Mouse (Mus musculus): ENCODE measurements around the gene Trim24. TPM values are rescaled to one million over a fixed set of nuclear protein-coding genes. Genes with fewer than 3 reads are reported as not detected.

Trim24 gene
- polyA plus RNA-seq, 1 experiment from 2014 or later, result 32.6 TPM

GRCm38 (mm10) chr6:37858126-37858525 is 12.5 kb upstream of the Trim24 start:
- H3K4me1 ChIP-seq (replicated peaks; ENCODE audit: control insufficient read depth, insufficient read depth, low read length), result no peaks in the 10 kb centered on the region
- DNase-seq (ENCODE audit: low spot score) (no peak), ATAC-seq (ENCODE audit: low FRiP score) (no peak)
- no peaks in the 10 kb centered on the region for H3K27me3 ChIP-seq (ENCODE audit: control insufficient read depth, insufficient read depth, low read length)
- no peak overlapping the region for H3K4me3 ChIP-seq (replicated peaks; ENCODE audit: low read length)
- no peak overlapping the region for H3K9ac ChIP-seq
- no peak overlapping the region for H3K27ac ChIP-seq
- H3K9me3 ChIP-seq (ENCODE audit: control insufficient read depth, low read length), result no peaks in the 10 kb centered on the region
- H3K4me2 ChIP-seq (replicated peaks), result no peak overlapping the region
- WGBS, result 88% methylated on average over 4 of the region's 4 CpGs
- H3K36me3 ChIP-seq (replicated peaks; ENCODE audit: control insufficient read depth, insufficient read depth), result no peaks in the 10 kb centered on the region

- Histone ChIP-seq H3K4me2 (replicated peaks) (no peak overlapping the region), H3K36me3 (replicated peaks; ENCODE audit: control insufficient read depth, insufficient read depth) (no peaks in the 10 kb centered on the region), H3K27me3 (ENCODE audit: control insufficient read depth, insufficient read depth, low read length) (no peaks in the 10 kb centered on the region), H3K4me3 (replicated peaks; ENCODE audit: low read length) (no peak overlapping the region), H3K9me3 (ENCODE audit: control insufficient read depth, low read length) (no peaks in the 10 kb centered on the region), H3K9ac (no peak overlapping the region), H3K27ac (no peak overlapping the region), H3K4me1 (replicated peaks; ENCODE audit: control insufficient read depth, insufficient read depth, low read length) (no peaks in the 10 kb centered on the region)
- ATAC-seq (ENCODE audit: low FRiP score) (no peak), DNase-seq (ENCODE audit: low spot score) (no peak)
- WGBS, result 89% methylated on average over 7 of the region's 7 CpGs
These were observed 7.7 kb upstream of the Trim24 start for GRCm38 (mm10) chr6:37862893-37863292.

GRCm38 (mm10) chr6:37863961-37864730 is 6.5 kb upstream of the Trim24 start:
- Histone ChIP-seq H3K4me2 (replicated peaks) (no peak overlapping the region), H3K27ac (no peak overlapping the region), H3K4me3 (replicated peaks; ENCODE audit: low read length) (no peak overlapping the region), H3K27me3 (ENCODE audit: control insufficient read depth, insufficient read depth, low read length) (no peaks in the 10 kb centered on the region), H3K9ac (no peak overlapping the region), H3K9me3 (ENCODE audit: control insufficient read depth, low read length) (no peaks in the 10 kb centered on the region), H3K36me3 (replicated peaks; ENCODE audit: control insufficient read depth, insufficient read depth) (no peaks in the 10 kb centered on the region), H3K4me1 (replicated peaks; ENCODE audit: control insufficient read depth, insufficient read depth, low read length) (no peaks in the 10 kb centered on the region)
- DNase-seq (ENCODE audit: low spot score), result no peak
- 72% methylated on average over 2 of the region's 2 CpGs for WGBS
- ATAC-seq (ENCODE audit: low FRiP score), result no peak

GRCm38 (mm10) chr6:37871137-37871851 is 683 bp downstream of the Trim24 start:
- WGBS, result under 1% methylated on average over 69 of the region's 70 CpGs
- peak overlapping the region; percentile 91 for H3K9ac ChIP-seq
- peak overlapping the region; percentile 51 for H3K4me2 ChIP-seq (replicated peaks)
- no peaks in the 10 kb centered on the region for H3K27me3 ChIP-seq (ENCODE audit: control insufficient read depth, insufficient read depth, low read length)
- H3K27ac ChIP-seq, result peak overlapping the region; percentile 99
- no peaks in the 10 kb centered on the region for H3K4me1 ChIP-seq (replicated peaks; ENCODE audit: control insufficient read depth, insufficient read depth, low read length)
- DNase-seq (ENCODE audit: low spot score) (peak; percentile 64), ATAC-seq (ENCODE audit: low FRiP score) (peak; percentile 63)
- H3K36me3 ChIP-seq (replicated peaks; ENCODE audit: control insufficient read depth, insufficient read depth), result peaks cover 9% of the 10 kb centered on the region
- peak overlapping the region; percentile 92 for H3K4me3 ChIP-seq (replicated peaks; ENCODE audit: low read length)
- peaks cover 37% of the 10 kb centered on the region for H3K9me3 ChIP-seq (ENCODE audit: control insufficient read depth, low read length)

- Histone ChIP-seq H3K27me3 (ENCODE audit: control insufficient read depth, insufficient read depth, low read length) (no peaks in the 10 kb centered on the region), H3K9me3 (ENCODE audit: control insufficient read depth, low read length) (peaks cover 52% of the 10 kb centered on the region), H3K36me3 (replicated peaks; ENCODE audit: control insufficient read depth, insufficient read depth) (peaks cover 23% of the 10 kb centered on the region), H3K9ac (no peak overlapping the region), H3K4me2 (replicated peaks) (no peak overlapping the region), H3K4me3 (replicated peaks; ENCODE audit: low read length) (no peak overlapping the region), H3K4me1 (replicated peaks; ENCODE audit: control insufficient read depth, insufficient read depth, low read length) (no peaks in the 10 kb centered on the region), H3K27ac (no peak overlapping the region)
- 91% methylated on average over 1 of the region's 1 CpGs for WGBS
- ATAC-seq (ENCODE audit: low FRiP score) (no peak), DNase-seq (ENCODE audit: low spot score) (peak; percentile 55)
These were observed 2.2 kb downstream of the Trim24 start for GRCm38 (mm10) chr6:37872861-37873260.

GRCm38 (mm10) chr6:37873731-37874130 is 3.1 kb downstream of the Trim24 start:
- H3K36me3 ChIP-seq (replicated peaks; ENCODE audit: control insufficient read depth, insufficient read depth), result peaks cover 23% of the 10 kb centered on the region

GRCm38 (mm10) chr6:37878206-37878605 is 7.6 kb downstream of the Trim24 start:
- H3K4me3 ChIP-seq (replicated peaks; ENCODE audit: low read length), result no peak overlapping the region
- no peak for DNase-seq (ENCODE audit: low spot score)
- H3K4me1 ChIP-seq (replicated peaks; ENCODE audit: control insufficient read depth, insufficient read depth, low read length), result no peaks in the 10 kb centered on the region
- WGBS, result 97% methylated on average over 1 of the region's 1 CpGs
- no peak overlapping the region for H3K27ac ChIP-seq
- peaks cover 36% of the 10 kb centered on the region for H3K36me3 ChIP-seq (replicated peaks; ENCODE audit: control insufficient read depth, insufficient read depth)
- no peak overlapping the region for H3K4me2 ChIP-seq (replicated peaks)
- no peak overlapping the region for H3K9ac ChIP-seq
- H3K9me3 ChIP-seq (ENCODE audit: control insufficient read depth, low read length), result peaks cover 82% of the 10 kb centered on the region
- no peaks in the 10 kb centered on the region for H3K27me3 ChIP-seq (ENCODE audit: control insufficient read depth, insufficient read depth, low read length)
- ATAC-seq (ENCODE audit: low FRiP score), result no peak

More at GRCm38 (mm10) chr6:37873731-37874130, 3.1 kb downstream of the Trim24 start:
- Histone ChIP-seq H3K27me3 (ENCODE audit: control insufficient read depth, insufficient read depth, low read length) (no peaks in the 10 kb centered on the region), H3K4me1 (replicated peaks; ENCODE audit: control insufficient read depth, insufficient read depth, low read length) (no peaks in the 10 kb centered on the region), H3K4me3 (replicated peaks; ENCODE audit: low read length) (no peak overlapping the region), H3K4me2 (replicated peaks) (no peak overlapping the region), H3K9me3 (ENCODE audit: control insufficient read depth, low read length) (peaks cover 60% of the 10 kb centered on the region), H3K9ac (no peak overlapping the region), H3K27ac (no peak overlapping the region)
- DNase-seq (ENCODE audit: low spot score) (no peak), ATAC-seq (ENCODE audit: low FRiP score) (no peak)

- no peak for DNase-seq (ENCODE audit: low spot score)
These were observed 10.0 kb downstream of the Trim24 start for GRCm38 (mm10) chr6:37880586-37880985.

GRCm38 (mm10) chr6:37893586-37893985 is 23.0 kb downstream of the Trim24 start:
- peaks cover 23% of the 10 kb centered on the region; the same call in 1 of the 2 replicates for H3K9me3 ChIP-seq (ENCODE audit: control insufficient read depth, low read length)
- WGBS, result 97% methylated on average over 2 of the region's 2 CpGs
- H3K27ac ChIP-seq, result no peak overlapping the region
- no peak for DNase-seq (ENCODE audit: low spot score)
- H3K4me1 ChIP-seq (replicated peaks; ENCODE audit: control insufficient read depth, insufficient read depth, low read length), result no peaks in the 10 kb centered on the region
- ATAC-seq (ENCODE audit: low FRiP score), result no peak
- H3K27me3 ChIP-seq (ENCODE audit: control insufficient read depth, insufficient read depth, low read length), result no peaks in the 10 kb centered on the region
- no peak overlapping the region for H3K9ac ChIP-seq
- H3K4me2 ChIP-seq (replicated peaks), result no peak overlapping the region
- H3K4me3 ChIP-seq (replicated peaks; ENCODE audit: low read length), result no peak overlapping the region
- no peaks in the 10 kb centered on the region for H3K36me3 ChIP-seq (replicated peaks; ENCODE audit: control insufficient read depth, insufficient read depth)

More at GRCm38 (mm10) chr6:37880586-37880985, 10.0 kb downstream of the Trim24 start:
- Histone ChIP-seq H3K27ac (no peak overlapping the region), H3K9ac (no peak overlapping the region), H3K36me3 (replicated peaks; ENCODE audit: control insufficient read depth, insufficient read depth) (peaks cover 30% of the 10 kb centered on the region), H3K4me2 (replicated peaks) (no peak overlapping the region), H3K4me1 (replicated peaks; ENCODE audit: control insufficient read depth, insufficient read depth, low read length) (no peaks in the 10 kb centered on the region), H3K9me3 (ENCODE audit: control insufficient read depth, low read length) (peaks cover 65% of the 10 kb centered on the region), H3K4me3 (replicated peaks; ENCODE audit: low read length) (no peak overlapping the region), H3K27me3 (ENCODE audit: control insufficient read depth, insufficient read depth, low read length) (no peaks in the 10 kb centered on the region)
- WGBS, result 98% methylated on average over 3 of the region's 3 CpGs
- no peak for ATAC-seq (ENCODE audit: low FRiP score)
